Mouse (Mus musculus): ENCODE results near the gene Pias1. TPM values are rescaled to one million over a fixed set of nuclear protein-coding genes. Genes with fewer than 3 reads are reported as not detected.

Gene Pias1
- polyA plus RNA-seq (2014; fragmentation: Nextera tagmentation; extraction: Ambion mirVana) = 60.3 and 63.2 TPM in 2 replicates

DNA sequence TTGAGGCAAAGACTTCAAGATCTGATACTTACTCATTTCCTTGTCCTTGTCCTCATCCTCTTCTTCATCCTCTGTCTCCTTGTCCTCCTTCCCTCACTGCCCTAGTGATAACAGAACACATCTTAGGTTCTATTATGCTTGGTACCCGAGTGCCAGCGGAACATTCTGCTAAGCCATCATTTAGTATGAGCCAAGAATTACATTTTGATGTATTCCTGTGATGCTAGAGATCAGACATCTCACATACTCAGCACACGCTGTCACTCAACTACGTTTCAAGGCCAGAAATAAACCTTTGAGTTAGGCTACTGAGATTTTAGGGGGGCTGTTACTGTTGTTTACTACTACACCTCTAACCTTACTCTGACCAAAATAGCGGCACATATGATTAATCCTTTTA, at the start of gene Pias1:
Gene Pias1, minus strand, starts transcription at position 101 of the 400 bp plus-strand sequence.
- DNase-seq (ENCODE audit: low spot score) (no peak), ATAC-seq (ENCODE audit: insufficient read depth, low FRiP score, low TSS enrichment) (no peak)
- Histone ChIP-seq H3K27ac (ENCODE audit: low read depth, low read length) (no peak within 1 kb of the TSS), H3K36me3 (ENCODE audit: control insufficient read depth, insufficient read depth, low read length) (no peaks in the 10 kb centered on the region), H3K4me3 (ENCODE audit: low read depth, low read length) (no peak within 1 kb of the TSS), H3K4me1 (ENCODE audit: control insufficient read depth, insufficient read depth, low read length) (no peaks in the 10 kb centered on the region), H3K27me3 (ENCODE audit: control insufficient read depth, insufficient read depth, low read length) (no peaks in the 10 kb centered on the region), H3K4me2 (ENCODE audit: low read depth) (no peak within 1 kb of the TSS), H3K9me3 (ENCODE audit: control insufficient read depth, low read length) (no peaks in the 10 kb centered on the region), H3K9ac (ENCODE audit: low read length) (no peak within 1 kb of the TSS)
- 82% methylated on average over 5 of the region's 5 CpGs for WGBS

DNA sequence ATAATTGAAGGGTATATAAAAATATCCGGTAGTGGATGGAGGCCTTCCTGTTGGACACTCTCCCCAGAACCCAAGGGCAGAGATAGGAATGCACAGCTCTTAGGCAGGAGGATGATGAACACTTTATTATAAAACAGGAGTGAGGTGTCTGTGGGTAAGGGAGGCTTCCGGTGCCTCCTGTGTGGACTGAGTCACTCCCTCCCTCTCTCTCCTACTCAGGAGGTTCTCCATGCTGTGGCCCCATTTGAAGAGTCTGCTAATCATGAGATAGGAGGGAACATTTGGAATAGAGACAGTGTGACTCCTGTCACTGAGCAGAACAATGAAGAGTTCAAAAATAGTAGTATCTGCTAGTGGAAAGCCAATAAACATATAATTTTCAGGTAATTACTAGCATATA, 47.7 kb upstream of the Pias1 start:
- H3K9ac ChIP-seq (ENCODE audit: low read length) = no peak overlapping the region
- no peaks in the 10 kb centered on the region for H3K9me3 ChIP-seq (ENCODE audit: control insufficient read depth, low read length)
- no peaks in the 10 kb centered on the region for H3K36me3 ChIP-seq (ENCODE audit: control insufficient read depth, insufficient read depth, low read length)
- no peaks in the 10 kb centered on the region for H3K4me1 ChIP-seq (ENCODE audit: control insufficient read depth, insufficient read depth, low read length)
- DNase-seq (ENCODE audit: low spot score) (no peak), ATAC-seq (ENCODE audit: insufficient read depth, low FRiP score, low TSS enrichment) (no peak)
- H3K4me2 ChIP-seq (ENCODE audit: low read depth) = no peak overlapping the region
- no peak overlapping the region for H3K27ac ChIP-seq (ENCODE audit: low read depth, low read length)
- 87% methylated on average over 2 of the region's 2 CpGs for WGBS
- no peaks in the 10 kb centered on the region for H3K27me3 ChIP-seq (ENCODE audit: control insufficient read depth, insufficient read depth, low read length)
- no peak overlapping the region for H3K4me3 ChIP-seq (ENCODE audit: low read depth, low read length)

- Histone ChIP-seq H3K36me3 (ENCODE audit: control insufficient read depth, insufficient read depth, low read length) (no peaks in the 10 kb centered on the region), H3K9ac (ENCODE audit: low read length) (no peak overlapping the region), H3K4me2 (ENCODE audit: low read depth) (no peak overlapping the region), H3K27me3 (ENCODE audit: control insufficient read depth, insufficient read depth, low read length) (no peaks in the 10 kb centered on the region), H3K4me3 (ENCODE audit: low read depth, low read length) (no peak overlapping the region), H3K9me3 (ENCODE audit: control insufficient read depth, low read length) (no peaks in the 10 kb centered on the region), H3K27ac (ENCODE audit: low read depth, low read length) (no peak overlapping the region), H3K4me1 (ENCODE audit: control insufficient read depth, insufficient read depth, low read length) (no peaks in the 10 kb centered on the region)
- ATAC-seq (ENCODE audit: insufficient read depth, low FRiP score, low TSS enrichment) (no peak), DNase-seq (ENCODE audit: low spot score) (no peak)
- WGBS = 65% methylated on average over 13 of the region's 13 CpGs
These were observed 43.5 kb upstream of the Pias1 start for GRCm38 (mm10) chr9:63031011-63031782.

DNA sequence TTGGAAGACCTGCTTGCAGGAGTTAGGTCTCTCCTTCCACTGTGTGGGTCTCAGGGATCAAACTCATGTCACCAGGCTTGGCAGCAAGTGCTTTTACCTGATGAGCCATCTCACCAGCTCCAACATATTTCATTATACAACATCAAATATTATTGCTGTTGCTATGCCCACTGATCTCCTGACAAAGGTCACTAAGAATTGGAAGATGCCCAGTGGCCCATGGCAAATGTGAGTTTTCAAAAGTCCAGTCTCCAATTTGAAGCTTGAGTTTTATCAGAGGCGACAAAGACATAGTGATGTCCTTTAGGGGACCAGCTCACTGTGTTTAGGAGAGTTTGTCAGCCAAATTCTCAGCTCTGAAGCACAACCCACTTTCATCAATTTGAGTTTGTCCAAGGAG, 34.8 kb upstream of the Pias1 start:
- H3K36me3 ChIP-seq (ENCODE audit: control insufficient read depth, insufficient read depth, low read length) = no peaks in the 10 kb centered on the region
- DNase-seq (ENCODE audit: low spot score) (no peak), ATAC-seq (ENCODE audit: insufficient read depth, low FRiP score, low TSS enrichment) (no peak)
- 81% methylated on average over 1 of the region's 1 CpGs for WGBS
- no peak overlapping the region for H3K4me2 ChIP-seq (ENCODE audit: low read depth)
- no peak overlapping the region for H3K9ac ChIP-seq (ENCODE audit: low read length)
- H3K27ac ChIP-seq (ENCODE audit: low read depth, low read length) = no peak overlapping the region
- no peaks in the 10 kb centered on the region for H3K27me3 ChIP-seq (ENCODE audit: control insufficient read depth, insufficient read depth, low read length)
- no peaks in the 10 kb centered on the region for H3K4me1 ChIP-seq (ENCODE audit: control insufficient read depth, insufficient read depth, low read length)
- H3K9me3 ChIP-seq (ENCODE audit: control insufficient read depth, low read length) = no peaks in the 10 kb centered on the region
- no peak overlapping the region for H3K4me3 ChIP-seq (ENCODE audit: low read depth, low read length)

DNA sequence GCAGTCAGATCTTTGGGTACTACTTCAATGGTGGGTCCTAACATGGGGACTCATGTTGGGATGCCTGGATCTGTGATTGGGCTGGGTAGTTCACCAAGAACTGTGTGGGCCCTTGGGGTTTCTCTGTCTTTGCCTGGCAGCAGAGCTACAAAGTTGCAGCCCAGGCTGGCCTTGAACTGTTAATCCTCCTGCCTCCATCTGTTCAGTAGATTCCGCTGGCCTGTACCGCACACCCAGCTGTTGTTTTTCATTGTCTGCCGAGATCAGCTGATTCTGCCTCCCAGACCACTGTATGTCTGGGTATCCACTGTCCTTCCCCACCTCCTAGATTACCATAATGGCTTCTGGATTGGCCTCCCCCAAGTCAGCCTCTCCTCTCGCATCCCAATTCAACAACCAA, 19.6 kb upstream of the Pias1 start:
- DNase-seq (ENCODE audit: low spot score) = no peak
- Histone ChIP-seq H3K4me1 (ENCODE audit: control insufficient read depth, insufficient read depth, low read length) (no peaks in the 10 kb centered on the region), H3K4me3 (ENCODE audit: low read depth, low read length) (no peak overlapping the region)

GRCm38 (mm10) chr9:63006081-63006820, 18.5 kb upstream of the Pias1 start:
- Histone ChIP-seq H3K9me3 (ENCODE audit: control insufficient read depth, low read length) (no peaks in the 10 kb centered on the region), H3K9ac (ENCODE audit: low read length) (no peak overlapping the region), H3K36me3 (ENCODE audit: control insufficient read depth, insufficient read depth, low read length) (no peaks in the 10 kb centered on the region), H3K27me3 (ENCODE audit: control insufficient read depth, insufficient read depth, low read length) (no peaks in the 10 kb centered on the region), H3K4me3 (ENCODE audit: low read depth, low read length) (no peak overlapping the region), H3K4me2 (ENCODE audit: low read depth) (no peak overlapping the region), H3K4me1 (ENCODE audit: control insufficient read depth, insufficient read depth, low read length) (no peaks in the 10 kb centered on the region), H3K27ac (ENCODE audit: low read depth, low read length) (no peak overlapping the region)
- ATAC-seq (ENCODE audit: insufficient read depth, low FRiP score, low TSS enrichment) (no peak), DNase-seq (ENCODE audit: low spot score) (no peak)
- WGBS = 72% methylated on average over 6 of the region's 6 CpGs

More for the DNA sequence above, 19.6 kb upstream of the Pias1 start:
- Histone ChIP-seq H3K4me2 (ENCODE audit: low read depth) (no peak overlapping the region), H3K9me3 (ENCODE audit: control insufficient read depth, low read length) (no peaks in the 10 kb centered on the region), H3K36me3 (ENCODE audit: control insufficient read depth, insufficient read depth, low read length) (no peaks in the 10 kb centered on the region), H3K27me3 (ENCODE audit: control insufficient read depth, insufficient read depth, low read length) (no peaks in the 10 kb centered on the region), H3K9ac (ENCODE audit: low read length) (no peak overlapping the region), H3K27ac (ENCODE audit: low read depth, low read length) (no peak overlapping the region)
- ATAC-seq (ENCODE audit: insufficient read depth, low FRiP score, low TSS enrichment) = no peak
- WGBS = 95% methylated on average over 4 of the region's 4 CpGs

DNA sequence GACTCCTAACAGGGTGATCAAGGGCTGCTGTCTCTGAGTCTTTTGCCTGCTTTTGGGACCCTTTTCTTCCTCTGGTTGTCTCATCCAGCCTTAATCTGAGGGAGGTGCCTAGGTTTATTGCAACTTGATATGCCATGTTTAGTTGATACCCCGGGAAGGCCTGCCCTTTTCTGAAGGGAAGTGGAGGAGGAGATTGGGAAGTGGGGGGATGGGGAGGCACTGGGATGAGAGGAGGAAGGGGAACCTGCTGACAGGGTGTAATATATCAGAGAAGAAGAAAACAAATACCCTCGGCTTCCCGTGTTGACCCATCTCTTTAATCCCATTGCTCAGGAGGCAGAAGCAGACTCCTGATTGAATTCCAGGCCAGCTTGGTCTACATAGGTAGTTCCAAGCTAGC, 10.8 kb upstream of the Pias1 start:
- Histone ChIP-seq H3K36me3 (ENCODE audit: control insufficient read depth, insufficient read depth, low read length) (no peaks in the 10 kb centered on the region), H3K9ac (ENCODE audit: low read length) (no peak overlapping the region), H3K9me3 (ENCODE audit: control insufficient read depth, low read length) (no peaks in the 10 kb centered on the region), H3K27ac (ENCODE audit: low read depth, low read length) (no peak overlapping the region), H3K27me3 (ENCODE audit: control insufficient read depth, insufficient read depth, low read length) (no peaks in the 10 kb centered on the region), H3K4me1 (ENCODE audit: control insufficient read depth, insufficient read depth, low read length) (no peaks in the 10 kb centered on the region), H3K4me3 (ENCODE audit: low read depth, low read length) (no peak overlapping the region), H3K4me2 (ENCODE audit: low read depth) (no peak overlapping the region)
- DNase-seq (ENCODE audit: low spot score) = no peak
- 59% methylated on average over 3 of the region's 3 CpGs for WGBS
- no peak for ATAC-seq (ENCODE audit: insufficient read depth, low FRiP score, low TSS enrichment)

DNA sequence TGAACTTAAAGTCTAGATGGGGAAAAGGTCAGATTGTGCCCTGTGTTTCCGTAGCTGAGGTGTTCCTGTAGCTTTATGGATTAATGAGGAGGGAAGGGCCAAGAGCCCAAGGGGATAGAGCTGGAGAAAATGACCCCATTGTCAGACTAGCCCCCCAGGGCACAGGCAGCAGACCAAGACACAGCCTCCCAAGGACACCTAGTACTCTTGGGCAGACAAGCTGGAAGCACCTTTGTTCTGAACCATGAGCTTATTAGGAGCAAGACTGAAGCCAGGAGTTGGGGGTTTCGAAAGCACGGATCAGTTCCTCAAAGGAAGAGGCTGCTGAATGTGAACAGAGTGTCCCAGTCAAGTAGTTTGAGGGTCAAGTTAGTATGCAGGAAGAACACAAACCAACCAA, 9.9 kb upstream of the Pias1 start:
- no peaks in the 10 kb centered on the region for H3K4me1 ChIP-seq (ENCODE audit: control insufficient read depth, insufficient read depth, low read length)
- DNase-seq (ENCODE audit: low spot score) (no peak), ATAC-seq (ENCODE audit: insufficient read depth, low FRiP score, low TSS enrichment) (no peak)
- no peak overlapping the region for H3K4me3 ChIP-seq (ENCODE audit: low read depth, low read length)
- H3K9me3 ChIP-seq (ENCODE audit: control insufficient read depth, low read length) = no peaks in the 10 kb centered on the region
- H3K4me2 ChIP-seq (ENCODE audit: low read depth) = no peak overlapping the region
- H3K27ac ChIP-seq (ENCODE audit: low read depth, low read length) = no peak overlapping the region
- H3K27me3 ChIP-seq (ENCODE audit: control insufficient read depth, insufficient read depth, low read length) = no peaks in the 10 kb centered on the region
- WGBS = 88% methylated on average over 3 of the region's 3 CpGs
- no peaks in the 10 kb centered on the region for H3K36me3 ChIP-seq (ENCODE audit: control insufficient read depth, insufficient read depth, low read length)
- no peak overlapping the region for H3K9ac ChIP-seq (ENCODE audit: low read length)

- WGBS = 54% methylated on average over 2 of the region's 2 CpGs
- Histone ChIP-seq H3K9me3 (ENCODE audit: control insufficient read depth, low read length) (no peaks in the 10 kb centered on the region), H3K9ac (ENCODE audit: low read length) (no peak overlapping the region), H3K4me3 (ENCODE audit: low read depth, low read length) (no peak overlapping the region), H3K27me3 (ENCODE audit: control insufficient read depth, insufficient read depth, low read length) (no peaks in the 10 kb centered on the region), H3K4me1 (ENCODE audit: control insufficient read depth, insufficient read depth, low read length) (no peaks in the 10 kb centered on the region), H3K4me2 (ENCODE audit: low read depth) (no peak overlapping the region), H3K36me3 (ENCODE audit: control insufficient read depth, insufficient read depth, low read length) (no peaks in the 10 kb centered on the region), H3K27ac (ENCODE audit: low read depth, low read length) (no peak overlapping the region)
- DNase-seq (ENCODE audit: low spot score) = no peak
- no peak for ATAC-seq (ENCODE audit: insufficient read depth, low FRiP score, low TSS enrichment)
These were observed 7.5 kb upstream of the Pias1 start for GRCm38 (mm10) chr9:62995186-62995585.
